Mouse (Mus musculus): ENCODE results near the gene Rps16.

- no peak for TF ChIP-seq CTCF (IDR thresholded peaks at IDR 0.05; ENCODE audit: low read depth, low read length)
- TF ChIP-seq POLR2A (IDR thresholded peaks at IDR 0.05; ENCODE audit: insufficient read depth, low read length) = no peak
- no peak for TF ChIP-seq EP300 (IDR thresholded peaks at IDR 0.05; ENCODE audit: insufficient read depth, low read depth, low read length)
These were observed 30.8 kb downstream of the Rps16 start for GRCm38 (mm10) chr7:28381017-28381790.

Measured in ES-Bruce4 (cell line).